Mouse (Mus musculus) cortical plate, adult 2 months (tissue): ENCODE measurements at regions not wholly inside any gene's neighbourhood (a gene's known extent, or its start where the extent isn't known, plus 50 kb on each side); places are given as distances from the start of the nearest gene placed in this dataset.

Experiments used
- CTCF ChIP-seq: fragments of 200-500 bp; IDR thresholded peaks from 2 replicates; pipeline ENCODE4 v1.5.1; 2011; ENCODE audit warnings: mild to moderate bottlenecking, control low read depth, low read length; ENCODE audit not compliant: insufficient read depth; ENCODE audit errors: extremely low read depth
- POLR2A ChIP-seq: fragments of 200-500 bp; IDR thresholded peaks from 2 replicates; pipeline ENCODE4 v1.6.1; 2011; ENCODE audit warnings: mild to moderate bottlenecking, low read length, control low read depth; ENCODE audit not compliant: insufficient read depth; ENCODE audit errors: extremely low read depth

DNA sequence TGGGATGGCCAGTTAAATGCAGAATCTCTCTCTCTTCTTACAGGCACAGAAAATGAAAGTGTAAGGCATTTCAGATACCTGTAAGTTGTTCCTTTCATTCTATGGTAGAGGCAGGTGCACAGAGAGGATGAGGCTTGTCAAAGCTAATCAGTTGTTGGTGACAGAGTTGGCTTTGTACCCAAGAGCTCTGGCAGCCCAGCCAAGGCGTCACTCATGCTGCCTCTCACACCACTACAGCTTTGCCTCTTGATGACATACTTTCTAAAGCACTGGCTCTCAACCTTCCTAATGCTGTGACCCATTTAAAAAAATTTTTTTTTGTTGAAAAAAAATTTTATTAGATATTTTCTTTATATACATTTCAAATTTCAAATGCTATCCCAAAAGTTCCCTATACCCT is 105.4 kb downstream of the 4930564D02Rik start:
- no peak for TF ChIP-seq CTCF
- no peak for TF ChIP-seq POLR2A
